Mouse (Mus musculus) small intestine, adult 2 months (tissue): ENCODE data around the gene Slc35e3.

Source experiments
- CTCF ChIP-seq: fragments of 200-500 bp; IDR thresholded peaks from 2 replicates; pipeline ENCODE4 v1.5.1; 2012; ENCODE audit warnings: low read depth, mild to moderate bottlenecking, control low read depth, inconsistent platforms, low read length, moderate library complexity, mixed read lengths; ENCODE audit not compliant: insufficient replicate concordance, insufficient read length; ENCODE audit errors: extremely low read depth
- POLR2A ChIP-seq: fragments of 200-500 bp; IDR thresholded peaks from 2 replicates; pipeline ENCODE4 v1.6.1; 2012; ENCODE audit warnings: low read depth, mild to moderate bottlenecking, control low read depth, inconsistent platforms, low read length, moderate library complexity

- TF ChIP-seq POLR2A: no peak
- TF ChIP-seq CTCF: no peak
Measured at GRCm38 (mm10) chr10:117689297-117690100, 56.7 kb downstream of the Slc35e3 start.
